Mouse (Mus musculus): ENCODE results near the gene Vmn1r2. TPM values are rescaled to one million over a fixed set of nuclear protein-coding genes. Genes with fewer than 3 reads are reported as not detected.
"Not testable (repeated sequence)": the region's sequence is repeated elsewhere in the genome, so short reads cannot be mapped to it uniquely, and the experiment has no call there.

Gene Vmn1r2
- total RNA-seq (2015; ENCODE audit: low replicate concordance) (not detected in 2 replicates), total RNA-seq (2017; ENCODE audit: low replicate concordance) (not detected in 2 replicates)

DNA sequence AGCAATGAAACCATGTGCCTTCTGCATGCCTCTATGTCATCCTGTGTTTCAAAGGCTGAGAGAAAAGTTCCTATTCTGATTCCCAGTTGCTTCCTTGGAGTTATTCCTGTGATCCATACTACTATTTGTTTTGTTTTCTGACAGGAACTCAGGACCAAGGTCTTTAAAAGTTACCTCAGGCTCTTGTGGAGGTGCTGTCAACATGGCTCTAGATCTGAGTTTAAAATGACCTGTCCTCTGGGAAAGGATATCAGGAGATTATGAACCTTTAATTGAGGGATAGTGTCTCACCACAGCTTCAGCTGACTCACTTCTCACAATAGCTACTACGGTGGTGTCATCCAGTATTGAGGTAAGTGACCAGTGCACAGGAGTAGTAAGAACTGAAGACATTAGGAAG, at the start of gene Vmn1r2:
Gene Vmn1r2, plus strand, starts transcription at position 301 of the 400 bp plus-strand sequence.
- not testable (repeated sequence) for ATAC-seq (replicated peaks; ENCODE audit: low FRiP score, poor library complexity, severe bottlenecking)

GRCm38 (mm10) chr4:3147926-3148325, 19.2 kb upstream of the Vmn1r2 start:
- not testable (repeated sequence) for ATAC-seq (replicated peaks; ENCODE audit: low FRiP score, poor library complexity, severe bottlenecking)

DNA sequence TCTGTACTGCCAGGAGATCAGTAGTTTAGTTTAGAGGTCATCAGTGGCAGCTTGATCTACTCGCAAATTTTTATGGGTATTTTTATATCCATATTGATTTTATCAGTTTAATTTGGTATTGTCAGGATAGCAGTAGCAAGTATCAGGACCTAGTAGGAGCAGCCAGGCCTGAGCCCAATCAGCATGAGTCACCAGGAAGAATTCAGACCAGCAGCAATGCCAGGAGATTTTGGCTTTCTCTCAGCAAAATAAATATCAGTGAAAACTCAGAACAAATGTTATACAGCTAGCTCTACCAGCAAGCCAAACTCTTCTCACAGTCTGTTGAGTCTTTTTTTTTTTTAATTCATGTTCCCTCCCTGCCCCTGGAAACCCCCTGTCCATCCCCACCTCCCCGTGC, 13.8 kb upstream of the Vmn1r2 start:
- ATAC-seq (replicated peaks; ENCODE audit: low FRiP score, poor library complexity, severe bottlenecking), result not testable (repeated sequence)

- ATAC-seq (replicated peaks; ENCODE audit: low FRiP score, poor library complexity, severe bottlenecking), result not testable (repeated sequence)
Measured at GRCm38 (mm10) chr4:3164429-3164828, 2.7 kb upstream of the Vmn1r2 start.

DNA sequence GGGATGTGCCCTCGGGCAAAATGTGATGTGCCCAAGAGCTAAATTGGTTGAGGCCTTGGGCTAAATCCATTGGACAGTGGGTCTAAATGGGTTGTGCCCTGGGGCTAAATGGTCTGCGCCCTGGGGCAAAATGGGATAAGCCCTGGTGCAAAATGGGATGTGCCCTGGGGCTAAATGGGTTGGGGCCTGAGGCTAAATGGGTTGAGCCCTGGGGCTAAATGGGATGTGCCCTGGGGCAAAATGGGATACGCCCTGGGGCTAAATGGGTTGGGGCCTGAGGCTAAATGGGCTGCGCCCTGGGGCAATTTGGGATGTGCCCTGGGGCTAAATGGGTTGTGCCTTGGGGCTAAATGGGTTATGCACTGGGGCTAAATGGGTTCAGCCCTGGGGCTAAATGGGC, 2.1 kb upstream of the Vmn1r2 start:
- ATAC-seq (replicated peaks; ENCODE audit: low FRiP score, poor library complexity, severe bottlenecking), result 0 out of 2 replicates have a peak, but pooled peaks have one; percentile 46

DNA sequence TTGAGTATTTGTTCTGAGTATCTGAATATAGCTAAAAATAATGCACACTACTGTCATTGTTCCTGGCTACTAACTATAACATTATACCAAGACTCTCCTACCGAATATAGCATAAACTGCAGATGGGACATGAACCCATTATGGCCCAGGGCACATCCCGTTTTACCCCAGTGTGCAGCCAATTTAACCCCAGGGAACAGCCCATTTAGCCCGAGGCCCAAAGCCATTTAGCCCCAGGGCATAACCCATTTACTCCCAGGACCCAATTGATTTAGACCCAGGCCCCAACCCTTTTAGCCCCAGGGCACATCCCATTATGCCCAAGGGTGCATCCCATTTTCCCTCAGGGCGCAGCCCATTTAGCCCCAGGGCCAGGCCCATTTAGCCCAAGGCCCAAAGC, 7.5 kb downstream of the Vmn1r2 start:
- ATAC-seq (replicated peaks; ENCODE audit: low FRiP score, poor library complexity, severe bottlenecking), result not testable (repeated sequence)

GRCm38 (mm10) chr4:3175756-3176155, 8.6 kb downstream of the Vmn1r2 start:
- not testable (repeated sequence) for ATAC-seq (replicated peaks; ENCODE audit: low FRiP score, poor library complexity, severe bottlenecking)

- not testable (repeated sequence) for ATAC-seq (replicated peaks; ENCODE audit: low FRiP score, poor library complexity, severe bottlenecking)
Measured at GRCm38 (mm10) chr4:3176195-3176594, 9.1 kb downstream of the Vmn1r2 start.

GRCm38 (mm10) chr4:3176746-3177490, 9.8 kb downstream of the Vmn1r2 start:
- ATAC-seq (replicated peaks; ENCODE audit: low FRiP score, poor library complexity, severe bottlenecking), result not testable (repeated sequence)

- ATAC-seq (replicated peaks; ENCODE audit: low FRiP score, poor library complexity, severe bottlenecking), result not testable (repeated sequence)
Measured at GRCm38 (mm10) chr4:3185258-3185657, 18.1 kb downstream of the Vmn1r2 start, which contains the start of gene Vmn1r3. Gene Vmn1r3, minus strand, starts transcription at chr4:3185358.

DNA sequence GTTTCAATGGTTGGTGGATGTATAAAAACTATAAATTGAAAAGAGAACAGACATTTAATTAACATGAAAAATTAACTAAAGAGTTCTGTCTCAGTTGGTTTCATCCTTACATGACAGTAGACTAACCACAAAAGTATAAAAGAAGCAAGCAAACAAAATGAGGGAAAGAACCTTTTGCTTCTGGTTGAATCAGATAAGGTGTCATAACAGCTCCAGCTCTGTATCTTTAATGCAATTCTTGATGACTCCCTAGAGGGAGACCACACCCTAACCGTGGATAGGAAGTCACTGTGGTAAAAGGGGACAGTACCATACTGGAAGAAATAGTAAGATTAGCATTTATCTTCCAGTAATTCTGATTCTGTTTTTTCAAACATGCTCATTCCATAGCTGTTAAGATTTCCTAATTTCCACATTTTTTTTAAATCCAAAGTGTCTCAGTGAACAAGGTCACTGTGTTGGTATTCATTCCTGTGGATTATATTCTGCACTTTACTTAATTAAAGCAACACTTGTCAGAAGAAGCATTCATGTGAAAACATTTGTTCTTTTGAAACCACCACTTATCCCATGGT, 42.6 kb downstream of the Vmn1r2 start:
- not testable (repeated sequence) for ATAC-seq (replicated peaks; ENCODE audit: low FRiP score, poor library complexity, severe bottlenecking)

DNA sequence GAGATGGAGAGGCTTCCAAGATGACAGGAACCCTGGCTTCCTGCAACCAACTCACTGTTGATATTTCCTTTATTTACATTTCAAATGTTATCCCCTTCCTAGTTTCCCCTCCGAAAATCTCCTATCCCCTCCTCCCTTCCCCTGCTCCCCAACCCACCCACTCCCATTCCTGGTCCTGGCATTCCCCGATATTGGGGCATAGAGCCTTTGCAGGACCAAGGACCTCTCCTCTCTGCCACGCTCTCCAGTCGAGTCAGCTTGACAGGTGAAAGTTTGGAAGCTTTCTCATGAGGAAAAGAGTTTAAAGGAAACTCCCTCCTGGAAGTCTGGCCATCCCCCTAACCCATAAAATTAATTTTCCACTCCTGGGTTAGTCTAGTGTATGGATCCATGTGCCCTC, 46.2 kb downstream of the Vmn1r2 start:
- not testable (repeated sequence) for ATAC-seq (replicated peaks; ENCODE audit: low FRiP score, poor library complexity, severe bottlenecking)

DNA sequence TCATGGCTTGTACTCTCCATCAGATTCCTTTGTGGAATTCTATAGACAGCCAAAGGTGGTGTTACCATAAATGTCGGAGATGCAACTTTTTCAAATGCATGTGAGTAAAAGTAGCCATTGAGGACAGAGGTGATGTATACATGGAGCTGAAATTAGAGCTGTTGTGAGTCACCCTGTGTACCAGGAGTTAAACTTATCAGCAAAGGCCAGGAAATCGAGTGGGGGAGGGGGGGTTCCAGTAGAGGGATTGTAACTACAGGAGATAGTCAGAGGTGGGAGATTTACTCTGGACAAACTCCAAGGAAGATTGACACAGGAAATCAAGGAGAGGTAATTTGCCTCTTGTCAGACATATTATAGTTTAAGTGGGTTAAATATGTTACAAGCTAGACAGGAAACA, 49.3 kb downstream of the Vmn1r2 start:
- ATAC-seq (replicated peaks; ENCODE audit: low FRiP score, poor library complexity, severe bottlenecking), result not testable (repeated sequence)

Other genes with a start within 250 kb of the Vmn1r2 start
- gene Vmn1r3, start 18.0 kb downstream of the Vmn1r2 start, total RNA-seq (2015; ENCODE audit: low replicate concordance), result not detected in 2 replicates
- not detected in 2 replicates for gene Vmn1r3, start 18.0 kb downstream of the Vmn1r2 start, total RNA-seq (2017; ENCODE audit: low replicate concordance)

Data from erythroblast, adult 5-6 weeks (primary cell).